Mouse (Mus musculus) right cerebral cortex, adult 2 months (tissue): ENCODE measurements around the gene Cant1.

ENCODE experiments used
- DNase-seq, 2 experiments: peaks; one replicate each; pipeline ENCODE4 v3.0.0; 2021 to 2022; ENCODE audit warnings: low spot score in 2 of 2

The Cant1 gene

DNA sequence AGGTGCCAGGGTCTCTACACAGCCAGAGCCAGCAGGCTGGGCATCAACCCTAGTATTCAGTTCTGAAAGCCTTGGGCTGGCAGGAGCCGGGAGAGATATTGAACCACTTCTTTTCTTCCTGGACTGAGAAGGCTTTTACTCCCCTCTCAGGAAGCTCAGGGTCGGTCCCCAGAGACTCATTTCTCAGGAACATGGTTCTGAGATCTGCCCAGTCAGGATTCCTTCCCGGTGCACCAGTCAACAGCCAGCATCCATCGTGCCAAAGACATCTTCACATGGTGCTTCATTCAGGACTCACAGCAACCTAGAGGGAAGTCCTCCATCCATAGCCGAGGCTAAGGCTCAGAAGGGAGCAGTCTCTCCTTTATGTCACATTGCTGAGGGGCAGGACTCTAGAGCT lies 44.4 kb downstream of the Cant1 start:
- no peak for DNase-seq

DNA sequence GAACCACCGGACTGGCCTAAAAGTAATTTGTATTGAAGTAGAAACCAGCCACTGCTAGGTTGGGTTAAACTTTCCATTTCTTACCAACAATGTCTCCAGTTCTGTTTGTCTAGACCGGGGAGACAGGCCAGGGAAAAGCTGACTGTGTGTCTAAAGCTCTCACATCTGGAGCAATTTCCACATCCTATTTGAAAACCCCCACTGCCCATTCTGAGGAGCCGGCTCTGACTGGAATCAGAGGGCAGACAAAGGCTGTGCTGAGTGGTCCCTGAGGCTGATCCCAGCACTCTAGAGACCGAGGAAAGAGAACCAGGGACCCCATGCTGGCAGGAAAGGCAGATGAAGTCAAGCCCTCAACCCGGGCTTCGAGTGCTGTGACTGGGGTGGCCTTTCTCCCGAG lies 46.2 kb downstream of the Cant1 start:
- DNase-seq, result no peak

DNA sequence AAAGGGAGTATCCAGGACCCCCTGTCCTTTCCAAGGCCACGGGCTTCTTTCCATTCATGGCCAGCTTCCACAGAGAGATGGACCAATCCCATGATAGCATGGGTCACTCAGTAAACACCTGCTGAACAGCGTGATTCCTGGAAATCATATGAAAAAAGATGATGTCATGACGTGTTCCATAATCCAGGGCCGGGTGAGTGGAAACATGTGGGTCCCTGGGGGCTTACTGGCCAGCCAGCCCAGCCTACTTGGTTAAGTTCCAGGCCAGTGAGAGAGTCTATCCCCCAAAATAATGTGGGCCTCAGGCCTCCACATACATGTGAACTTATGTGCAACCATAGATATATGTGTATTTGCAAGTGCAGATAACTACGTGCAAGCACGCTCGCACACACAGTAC lies 47.0 kb downstream of the Cant1 start:
- DNase-seq, result no peak

DNA sequence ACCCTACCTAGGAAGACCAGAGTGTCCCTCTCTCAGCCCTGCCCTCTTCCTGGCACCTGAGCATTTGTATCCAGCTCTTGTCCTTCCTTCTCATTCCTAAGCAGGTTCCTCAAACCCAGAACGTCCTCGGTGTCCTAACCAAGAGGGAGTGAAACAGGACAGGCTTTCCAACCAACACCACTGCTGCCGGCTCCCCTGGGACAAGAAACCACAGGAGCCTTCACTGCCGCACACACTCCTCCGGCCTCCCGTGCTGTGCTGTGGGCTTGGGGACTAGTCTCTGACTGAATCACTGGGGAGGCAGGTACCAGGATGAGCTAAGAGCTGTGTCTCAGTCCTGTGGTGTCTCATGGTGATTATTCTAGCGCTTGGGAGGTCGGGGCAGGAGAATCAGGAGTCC lies 49.2 kb downstream of the Cant1 start:
- no peak for DNase-seq

DNA sequence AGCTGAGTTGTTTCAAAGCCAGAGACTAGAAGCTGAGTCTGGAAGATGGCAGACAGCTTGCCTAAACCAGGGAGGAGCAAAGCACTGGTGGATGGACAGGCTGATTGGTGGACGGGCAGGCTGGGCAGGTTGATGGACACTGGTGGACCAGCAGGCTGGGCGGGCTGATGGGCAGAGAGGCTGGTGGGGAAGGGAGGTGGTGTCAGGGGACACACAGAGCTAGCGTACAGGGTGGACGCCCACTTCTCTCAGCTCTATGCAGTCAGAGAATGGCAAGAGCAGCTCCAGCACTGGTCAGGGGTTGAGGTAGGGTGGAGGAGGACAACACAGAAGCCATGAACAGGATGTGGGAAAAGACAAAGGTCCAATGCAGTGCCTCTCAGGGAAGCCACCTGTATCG lies 49.6 kb downstream of the Cant1 start:
- DNase-seq, result no peak

DNA sequence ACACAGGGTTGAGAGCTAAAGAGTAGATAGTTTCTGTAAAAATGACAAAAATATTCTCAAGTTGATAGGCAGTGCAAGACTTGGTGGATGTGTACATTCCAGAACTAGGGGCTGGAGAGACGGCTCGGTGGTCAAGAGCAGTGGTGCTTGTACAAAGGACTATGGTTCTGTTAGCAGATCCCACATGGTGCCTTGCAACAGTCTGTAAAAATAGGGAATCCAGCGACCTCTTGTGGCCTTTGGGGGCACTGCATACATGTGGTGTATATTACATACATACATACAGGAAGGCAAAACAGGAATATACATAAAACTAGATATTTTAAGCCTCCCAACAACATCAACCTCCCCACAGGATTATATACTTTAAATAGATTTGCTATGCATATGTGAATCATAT lies 50.6 kb downstream of the Cant1 start:
- DNase-seq, result no peak

DNA sequence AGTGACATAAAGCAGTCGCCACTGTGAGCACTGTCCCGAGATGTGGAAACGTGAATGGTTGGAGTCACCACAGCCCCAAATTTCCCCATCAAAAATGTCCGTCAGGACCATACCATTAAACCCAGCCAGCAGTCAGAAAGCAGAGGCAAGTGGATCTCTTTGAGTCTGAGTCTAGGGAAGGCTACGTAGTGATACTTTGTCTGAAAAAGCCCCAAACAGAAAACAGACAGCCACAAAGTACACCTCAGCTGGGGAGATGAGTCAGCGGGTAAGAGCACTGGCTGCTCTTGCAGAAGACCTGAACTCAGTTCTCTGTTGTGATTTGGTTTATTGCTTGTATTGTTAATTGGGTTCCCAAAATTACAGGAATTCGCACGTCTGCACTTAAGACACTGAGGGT lies 52.3 kb downstream of the Cant1 start:
- DNase-seq, result no peak

DNA sequence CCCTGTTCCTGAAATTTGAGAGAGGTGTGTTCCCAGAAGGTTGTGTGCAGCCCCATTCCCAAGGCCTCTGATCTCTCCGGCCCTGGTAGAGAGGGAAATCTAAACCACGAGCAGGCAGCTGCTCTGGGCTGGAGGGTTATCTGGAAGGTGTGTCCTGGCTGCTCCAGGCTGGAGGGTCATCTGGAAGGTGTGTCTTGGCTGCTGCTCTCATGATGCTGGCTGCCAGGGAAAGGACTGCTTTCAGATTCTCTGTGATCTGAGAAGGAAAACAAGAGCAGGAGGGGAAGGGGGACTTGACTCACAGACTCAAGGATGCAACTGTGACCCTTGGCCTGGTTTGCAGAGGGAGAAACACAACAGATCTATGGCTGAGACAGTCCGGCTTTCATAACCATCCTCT lies 52.8 kb downstream of the Cant1 start:
- no peak for DNase-seq

DNA sequence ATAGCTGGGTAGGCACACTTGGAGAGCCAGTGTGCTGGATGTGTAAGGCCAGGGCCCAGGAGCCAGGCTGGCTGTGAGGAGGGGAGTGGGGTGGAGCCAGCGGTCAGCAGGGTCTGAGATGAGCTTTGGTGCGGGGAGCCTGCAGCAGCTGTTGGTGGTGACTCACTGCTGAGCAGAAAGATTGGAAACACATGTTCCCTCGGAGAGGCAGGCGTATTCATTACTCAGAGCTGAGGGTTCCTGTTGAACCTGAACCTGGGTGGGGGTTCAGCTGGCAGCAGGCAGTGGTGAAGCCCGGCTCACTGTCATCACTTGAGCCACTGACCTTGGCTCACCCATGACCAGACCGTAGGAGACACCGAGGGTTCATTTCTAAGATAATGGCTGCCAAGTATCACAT lies 53.7 kb downstream of the Cant1 start:
- DNase-seq, result no peak

DNA sequence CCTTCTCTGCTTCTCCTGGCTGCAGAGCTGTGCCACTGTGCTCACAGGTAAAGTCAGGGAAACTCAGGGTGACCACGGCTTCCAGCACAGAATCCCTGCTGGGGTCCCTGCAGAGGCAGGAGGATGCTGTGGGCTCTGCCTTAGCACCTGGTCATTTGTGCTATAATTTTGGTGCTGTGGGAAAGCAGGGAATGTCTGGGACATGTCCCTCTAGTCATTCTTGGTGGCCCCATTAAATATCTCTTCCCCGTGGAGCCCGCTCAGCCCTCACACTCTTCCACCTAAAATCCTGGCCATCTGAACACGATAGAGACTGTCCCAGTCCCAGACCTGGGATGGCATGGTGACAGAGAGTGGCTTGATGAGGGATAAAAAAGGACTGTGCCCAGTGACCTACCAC lies 54.9 kb downstream of the Cant1 start:
- no peak for DNase-seq

DNA sequence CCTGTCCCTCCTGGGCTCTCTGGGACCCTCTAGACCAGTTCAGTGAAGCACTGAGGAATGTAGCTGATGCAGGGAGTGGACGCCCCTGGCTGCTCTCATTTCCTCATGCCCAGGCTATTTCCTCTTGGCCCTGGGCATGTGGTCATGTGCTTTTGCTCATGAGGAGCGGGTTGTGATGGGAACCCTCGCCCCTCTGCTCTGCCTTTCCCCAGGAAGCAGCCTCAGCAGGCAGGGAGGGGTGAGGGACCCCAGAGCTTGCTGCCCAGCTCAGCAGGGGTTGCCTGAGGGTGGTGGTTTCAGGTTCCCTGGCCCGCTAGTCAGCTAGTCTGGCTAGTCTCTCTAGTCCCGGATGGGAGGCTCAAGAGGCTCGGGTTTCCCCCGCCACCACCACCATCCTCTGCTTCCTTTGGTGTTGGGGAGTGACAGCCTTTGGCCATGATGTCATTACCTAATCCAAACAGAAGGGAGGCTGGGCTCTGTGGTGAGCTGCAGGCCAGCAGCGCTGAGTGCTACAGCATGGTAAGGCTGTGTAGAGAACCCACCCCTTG lies 55.8 kb downstream of the Cant1 start:
- DNase-seq, result no peak

DNA sequence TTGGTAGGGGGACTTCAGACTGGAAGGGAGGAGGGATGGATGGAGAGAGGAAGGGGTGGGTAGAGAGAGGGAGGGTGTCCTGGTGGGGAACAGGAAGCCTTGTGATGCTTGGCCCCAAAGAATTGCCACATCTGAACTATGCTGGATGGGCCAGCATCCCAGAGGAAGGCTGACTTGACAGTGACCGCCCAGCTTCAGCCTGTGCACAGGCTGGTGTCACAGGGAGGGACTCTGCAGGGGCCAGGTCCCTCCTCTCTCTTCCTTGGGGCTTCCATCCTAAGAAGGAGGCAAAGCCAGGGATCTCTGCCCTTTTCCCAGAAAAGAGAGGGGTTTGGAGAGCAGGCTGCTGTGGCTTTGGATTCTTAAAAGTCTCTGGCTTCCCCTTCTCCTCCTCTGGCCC lies 56.4 kb downstream of the Cant1 start:
- DNase-seq, result no peak

DNA sequence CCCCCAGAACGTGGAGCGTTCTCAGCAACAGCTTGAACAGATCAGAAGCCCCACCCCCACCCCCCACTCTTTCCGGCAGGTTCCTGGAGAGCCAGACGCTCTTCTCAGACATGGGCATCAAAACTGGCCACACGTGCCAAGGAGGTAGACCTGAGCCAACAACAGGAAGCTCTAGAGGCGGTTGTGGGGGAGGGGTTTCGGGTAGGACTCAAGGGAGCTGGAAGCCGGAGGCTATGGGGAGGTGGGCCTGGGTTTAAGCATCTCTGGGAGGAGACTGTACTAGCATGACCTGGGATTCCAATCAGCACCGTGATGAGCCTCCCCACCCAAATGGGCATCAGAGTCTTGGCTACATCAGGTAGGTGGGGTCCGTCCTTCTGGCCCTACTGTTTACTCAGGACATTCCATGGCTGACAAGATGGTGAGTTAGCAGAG lies 58.0 kb downstream of the Cant1 start:
- DNase-seq, result no peak

DNA sequence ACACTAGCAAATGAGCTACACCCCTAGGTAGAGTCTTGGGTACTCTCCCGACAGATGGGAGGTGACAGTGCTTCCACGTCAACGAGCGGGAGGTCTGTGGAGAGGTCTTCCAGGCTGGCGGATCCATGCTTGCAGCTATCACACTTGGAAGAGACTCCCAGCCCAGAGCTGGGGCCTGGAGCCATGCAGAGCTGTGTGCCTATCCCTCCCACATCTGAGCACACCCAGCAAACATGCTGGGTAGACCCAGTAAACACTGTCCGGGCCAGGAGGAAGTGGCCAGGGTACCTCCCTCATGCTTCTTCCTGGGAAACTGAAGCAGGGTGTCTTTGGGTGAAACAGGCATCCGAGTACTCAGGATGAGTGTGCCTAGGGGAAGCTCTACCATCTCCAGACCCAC lies 58.4 kb downstream of the Cant1 start:
- DNase-seq, result no peak
